In the genomic region with DNA sequence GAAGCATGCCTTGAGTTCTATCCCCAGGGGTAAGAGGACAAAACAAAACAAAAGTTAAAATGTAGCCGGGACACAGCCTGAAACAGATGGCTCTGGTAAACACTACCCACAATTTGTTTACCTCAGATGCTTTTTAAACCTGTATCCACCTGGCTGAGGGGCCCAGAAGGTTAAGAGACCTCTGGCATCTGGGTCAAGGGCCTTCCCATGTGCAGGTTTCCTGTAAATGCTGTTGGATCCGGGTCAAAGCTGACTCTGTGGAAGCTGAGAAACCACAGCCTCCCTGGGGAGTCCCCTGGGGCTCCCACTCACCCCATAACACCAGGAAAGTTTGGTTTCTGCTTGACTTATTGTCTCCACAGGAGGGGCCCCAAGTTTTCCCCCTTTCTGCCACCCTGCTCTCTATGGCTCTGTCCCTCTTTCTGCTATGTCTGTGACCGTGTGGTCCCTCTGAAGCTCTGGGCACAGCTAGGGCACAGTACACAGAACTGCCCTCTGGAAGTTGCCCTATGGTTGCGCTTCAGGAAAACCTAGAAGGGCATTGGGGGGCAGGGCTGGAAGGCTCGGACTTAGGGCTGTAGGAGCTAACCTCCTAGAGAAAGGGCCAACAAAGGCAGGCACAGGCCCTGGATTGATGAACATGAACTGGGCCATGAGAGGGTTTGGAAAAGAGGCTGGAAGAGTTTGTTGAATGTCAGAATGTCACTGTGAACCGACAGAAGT, we compare ENCODE assay signal across 9 mouse cellular contexts. TPM values are rescaled to one million over a fixed set of nuclear protein-coding genes. Genes with fewer than 3 reads are reported as not detected.
A peak's percentile ranks its signal among the peaks of the same experiment; 100 is the strongest.
DNase-seq lines count a peak whose midpoint lies in the region; ATAC-seq and TF ChIP-seq lines count a peak whose summit lies in the region.
"Had no signal": no experiment of that assay in that cellular context is flagged by ENCODE, and none has a peak within 500 bp of the region (broad histone marks: within the 10 kb centered on the region; RNA-seq: fewer than 3 reads in every experiment).

No protein-coding gene starts in this region.

- H3K4me2 ChIP-seq in forebrain, postnatal 0 days (ENCODE audit: low read depth) = no peak overlapping the region
- H3K4me2 ChIP-seq in forebrain, embryonic 11.5 days (ENCODE audit: low read depth, low read length, severe bottlenecking) = no peak overlapping the region
- no peak overlapping the region for H3K4me2 ChIP-seq in liver, postnatal 0 days (ENCODE audit: low read depth, low read length)
- H3K4me2 ChIP-seq in liver, embryonic 12.5 days = no peak overlapping the region
- no peak overlapping the region for H3K4me2 ChIP-seq in embryonic facial prominence, embryonic 12.5 days (replicated peaks)
- H3K4me2 ChIP-seq: neural tube, embryonic 12.5 days had no signal

- no peak overlapping the region for H3K9ac ChIP-seq in forebrain, postnatal 0 days
- no peak overlapping the region for H3K9ac ChIP-seq in forebrain, embryonic 11.5 days (ENCODE audit: low read length)
- peak overlapping the region; percentile 48 for H3K9ac ChIP-seq in liver, postnatal 0 days (replicated peaks)
- no peak overlapping the region for H3K9ac ChIP-seq in liver, embryonic 12.5 days
- no peak overlapping the region for H3K9ac ChIP-seq in embryonic facial prominence, embryonic 12.5 days

- no peak for ATAC-seq in forebrain, postnatal 0 days
- no peak for ATAC-seq in forebrain, embryonic 11.5 days (replicated peaks; ENCODE audit: low FRiP score)
- no peak for ATAC-seq in liver, postnatal 0 days
- no peak for ATAC-seq in liver, embryonic 12.5 days
- ATAC-seq in embryonic facial prominence, embryonic 12.5 days (ENCODE audit: insufficient number of reproducible peaks, insufficient read depth, low FRiP score, low TSS enrichment) = no peak
- ATAC-seq in inflammation-experienced regulatory T-cells, adult 6 months = no peak

- no peak for TF ChIP-seq CTCF in forebrain, postnatal 0 days (IDR thresholded peaks at IDR 0.05; ENCODE audit: low read depth)
- no peak for TF ChIP-seq CTCF in liver, postnatal 0 days (IDR thresholded peaks at IDR 0.05; ENCODE audit: low read depth)

- peak overlapping the region; percentile 81 for H3K27ac ChIP-seq in forebrain, postnatal 0 days (ENCODE audit: low read depth, low read length)
- no peak overlapping the region for H3K27ac ChIP-seq in forebrain, embryonic 11.5 days (ENCODE audit: low read depth, low read length)
- H3K27ac ChIP-seq in liver, postnatal 0 days (ENCODE audit: low read depth) = no peak overlapping the region
- no peak overlapping the region for H3K27ac ChIP-seq in liver, embryonic 12.5 days
- 0 out of 2 replicates have a peak overlapping the region, but pooled peaks have one; percentile 3 for H3K27ac ChIP-seq in embryonic facial prominence, embryonic 12.5 days
- H3K27ac ChIP-seq in limb, embryonic 10.5 days = peak overlapping the region; percentile 40
- H3K27ac ChIP-seq: neural tube, embryonic 12.5 days had no signal

- H3K4me3 ChIP-seq in forebrain, postnatal 0 days (ENCODE audit: low read depth, low read length) = no peak overlapping the region
- H3K4me3 ChIP-seq in forebrain, embryonic 11.5 days (ENCODE audit: low read depth, low read length) = no peak overlapping the region
- H3K4me3 ChIP-seq in liver, postnatal 0 days (ENCODE audit: low read depth, low read length) = no peak overlapping the region
- no peak overlapping the region for H3K4me3 ChIP-seq in liver, embryonic 12.5 days
- no peak overlapping the region for H3K4me3 ChIP-seq in embryonic facial prominence, embryonic 12.5 days
- no peak overlapping the region for H3K4me3 ChIP-seq in limb, embryonic 10.5 days
- H3K4me3 ChIP-seq: neural tube, embryonic 12.5 days had no signal

- no peaks in the 10 kb centered on the region for H3K9me3 ChIP-seq in forebrain, postnatal 0 days (ENCODE audit: low read length)
- no peaks in the 10 kb centered on the region for H3K9me3 ChIP-seq in forebrain, embryonic 11.5 days (ENCODE audit: control insufficient read depth, low read length)
- H3K9me3 ChIP-seq in liver, postnatal 0 days (ENCODE audit: low read length) = no peaks in the 10 kb centered on the region
- H3K9me3 ChIP-seq in liver, embryonic 12.5 days (replicated peaks) = no peaks in the 10 kb centered on the region
- H3K9me3 ChIP-seq in embryonic facial prominence, embryonic 12.5 days = no peaks in the 10 kb centered on the region
- H3K9me3 ChIP-seq in limb, embryonic 10.5 days (replicated peaks) = no peaks in the 10 kb centered on the region
- H3K9me3 ChIP-seq: neural tube, embryonic 12.5 days had no signal

- no peak for TF ChIP-seq EP300 in liver, postnatal 0 days (IDR thresholded peaks at IDR 0.05; ENCODE audit: low read depth)

- H3K27me3 ChIP-seq in forebrain, postnatal 0 days (ENCODE audit: insufficient read depth, low read length) = no peaks in the 10 kb centered on the region
- H3K27me3 ChIP-seq in forebrain, embryonic 11.5 days (ENCODE audit: control insufficient read depth, insufficient read depth, low read length) = no peaks in the 10 kb centered on the region
- no peaks in the 10 kb centered on the region for H3K27me3 ChIP-seq in liver, postnatal 0 days (ENCODE audit: insufficient read depth, low read length)
- peaks cover 5% of the 10 kb centered on the region; the same call in 1 of the 2 replicates for H3K27me3 ChIP-seq in liver, embryonic 12.5 days (replicated peaks)
- H3K27me3 ChIP-seq in embryonic facial prominence, embryonic 12.5 days = no peaks in the 10 kb centered on the region
- H3K27me3 ChIP-seq in limb, embryonic 10.5 days (ENCODE audit: low read depth, poor library complexity, severe bottlenecking) = 0 out of 2 replicates have a peak, but pooled peaks cover 10% of the 10 kb centered on the region
- H3K27me3 ChIP-seq: neural tube, embryonic 12.5 days had no signal

- DNase-seq in forebrain, postnatal 0 days = no peak
- DNase-seq in forebrain, embryonic 11.5 days (ENCODE audit: low spot score) = no peak
- no peak for DNase-seq in liver, postnatal 0 days
- no peak for DNase-seq in limb, embryonic 10.5 days (ENCODE audit: low spot score)
- no peak for DNase-seq in urinary bladder, adult 2 months (ENCODE audit: low spot score)

- H3K36me3 ChIP-seq in forebrain, postnatal 0 days (ENCODE audit: insufficient read depth) = no peaks in the 10 kb centered on the region
- no peaks in the 10 kb centered on the region for H3K36me3 ChIP-seq in forebrain, embryonic 11.5 days (ENCODE audit: control insufficient read depth, insufficient read depth, low read length)
- H3K36me3 ChIP-seq in liver, postnatal 0 days (replicated peaks; ENCODE audit: insufficient read depth, low read length) = no peaks in the 10 kb centered on the region
- no peaks in the 10 kb centered on the region for H3K36me3 ChIP-seq in liver, embryonic 12.5 days
- no peaks in the 10 kb centered on the region for H3K36me3 ChIP-seq in embryonic facial prominence, embryonic 12.5 days
- H3K36me3 ChIP-seq in limb, embryonic 10.5 days = no peaks in the 10 kb centered on the region
- H3K36me3 ChIP-seq: neural tube, embryonic 12.5 days had no signal

- WGBS in forebrain, postnatal 0 days = 64% methylated on average over 6 of the region's 6 CpGs
- WGBS in forebrain, embryonic 11.5 days = 72% methylated on average over 6 of the region's 6 CpGs
- WGBS in liver, postnatal 0 days (ENCODE audit: insufficient replicate concordance) = 53% methylated on average over 6 of the region's 6 CpGs
- WGBS in liver, embryonic 12.5 days (ENCODE audit: insufficient replicate concordance) = 48% methylated on average over 6 of the region's 6 CpGs
- 63% methylated on average over 6 of the region's 6 CpGs for WGBS in embryonic facial prominence, embryonic 12.5 days
- WGBS in limb, embryonic 10.5 days = 74% methylated on average over 6 of the region's 6 CpGs

- peaks cover 13% of the 10 kb centered on the region for H3K4me1 ChIP-seq in forebrain, postnatal 0 days (ENCODE audit: insufficient read depth)
- H3K4me1 ChIP-seq in forebrain, embryonic 11.5 days (replicated peaks; ENCODE audit: control insufficient read depth, insufficient read depth, low read length) = peaks cover 3% of the 10 kb centered on the region; the same call in 1 of the 2 replicates
- peaks cover 26% of the 10 kb centered on the region for H3K4me1 ChIP-seq in liver, postnatal 0 days (ENCODE audit: insufficient read depth)
- H3K4me1 ChIP-seq in liver, embryonic 12.5 days = peaks cover 34% of the 10 kb centered on the region
- H3K4me1 ChIP-seq in embryonic facial prominence, embryonic 12.5 days = peaks cover 14% of the 10 kb centered on the region
- peaks cover 35% of the 10 kb centered on the region for H3K4me1 ChIP-seq in limb, embryonic 10.5 days

RNA-seq across cellular contexts. Expression of a gene that starts 3.7 kb away (rescaled TPM):
- total RNA-seq in forebrain, postnatal 0 days (2014; rRNA removed) = 48.7 and 51.8 TPM in 2 replicates
- polyA plus RNA-seq in forebrain, postnatal 0 days (2015; fragmentation: Nextera tagmentation; extraction: Ambion mirVana) = 59.9 and 60.7 TPM in 2 replicates
- polyA plus RNA-seq in forebrain, embryonic 11.5 days (2014; fragmentation: Nextera tagmentation; extraction: Ambion mirVana) = 105 and 107 TPM in 2 replicates
- 23.1 and 24.7 TPM in 2 replicates for polyA plus RNA-seq in liver, postnatal 0 days (2015; fragmentation: Nextera tagmentation; extraction: Ambion mirVana)
- 25.8 and 31.2 TPM in 2 replicates for polyA plus RNA-seq in liver, embryonic 12.5 days (2016; fragmentation: Nextera tagmentation; extraction: Ambion mirVana)
- 85.1 and 87.4 TPM in 2 replicates for polyA plus RNA-seq in embryonic facial prominence, embryonic 12.5 days (2016; fragmentation: Nextera tagmentation; extraction: Ambion mirVana)
- polyA plus RNA-seq in limb, embryonic 10.5 days (2016; fragmentation: Nextera tagmentation; extraction: Ambion mirVana) = 104 and 107 TPM in 2 replicates
- polyA plus RNA-seq in inflammation-experienced regulatory T-cells, adult 6 months (2017; shearing (Covaris generic)) = 10 to 100 TPM; 44.3 to 57.3 (median 51.6) TPM
- polyA plus RNA-seq in urinary bladder, adult 2 months (2012; rRNA removed) = 47.5 and 51.8 TPM in 2 replicates

RNA-seq across cellular contexts. Expression of a gene that starts 23.5 kb away (rescaled TPM):
- 66.9 and 68.7 TPM in 2 replicates for total RNA-seq in forebrain, postnatal 0 days (2014; rRNA removed)
- 11.7 and 12.2 TPM in 2 replicates for polyA plus RNA-seq in forebrain, postnatal 0 days (2015; fragmentation: Nextera tagmentation; extraction: Ambion mirVana)
- 14.1 and 14.7 TPM in 2 replicates for polyA plus RNA-seq in forebrain, embryonic 11.5 days (2014; fragmentation: Nextera tagmentation; extraction: Ambion mirVana)
- 3.5 and 3.7 TPM in 2 replicates for polyA plus RNA-seq in liver, postnatal 0 days (2015; fragmentation: Nextera tagmentation; extraction: Ambion mirVana)
- 3.5 and 3.8 TPM in 2 replicates for polyA plus RNA-seq in liver, embryonic 12.5 days (2016; fragmentation: Nextera tagmentation; extraction: Ambion mirVana)
- 16.8 and 17.7 TPM in 2 replicates for polyA plus RNA-seq in embryonic facial prominence, embryonic 12.5 days (2016; fragmentation: Nextera tagmentation; extraction: Ambion mirVana)
- 9.6 and 10.6 TPM in 2 replicates for polyA plus RNA-seq in limb, embryonic 10.5 days (2016; fragmentation: Nextera tagmentation; extraction: Ambion mirVana)
- 10 to 100 TPM; 10.7 to 26.8 (median 26.8) TPM for polyA plus RNA-seq in inflammation-experienced regulatory T-cells, adult 6 months (2017; shearing (Covaris generic))
- 43.6 and 67.2 TPM in 2 replicates for polyA plus RNA-seq in urinary bladder, adult 2 months (2012; rRNA removed)

Comparison
In these comparisons a context has a peak if more than half of its experiments do, and no peak if none do; other contexts are left out.
1. H3K27ac ChIP-seq: peak in forebrain, postnatal 0 days (single experiment), embryonic facial prominence, embryonic 12.5 days (single experiment) and limb, embryonic 10.5 days (single experiment); none in forebrain, embryonic 11.5 days (single experiment), liver, postnatal 0 days (single experiment) and liver, embryonic 12.5 days (single experiment).